Mouse (Mus musculus) kidney, postnatal 14 days (tissue): Measurements from ENCODE around the gene Tmem11.
"Not testable (repeated sequence)": the region's sequence is repeated elsewhere in the genome, so short reads cannot be mapped to it uniquely, and the experiment has no call there.

Experiments
- DNase-seq: peaks from one replicate; pipeline ENCODE4 v3.0.0; 2022; ENCODE audit warnings: mixed read lengths

Gene Tmem11

GRCm38 (mm10) chr11:60878675-60879294 lies at the start of gene Tmem11:
Gene Tmem11, minus strand, starts transcription at chr11:60879272.
- peak; percentile 97 for DNase-seq

GRCm38 (mm10) chr11:60927264-60927663 lies 48.2 kb upstream of the Tmem11 start:
- peak; percentile 95 for DNase-seq

- DNase-seq = no peak
These were observed 45.9 kb upstream of the Tmem11 start for GRCm38 (mm10) chr11:60924981-60925380.

GRCm38 (mm10) chr11:60924498-60924897 lies 45.4 kb upstream of the Tmem11 start:
- no peak for DNase-seq

- DNase-seq = no peak
These were observed 43.9 kb upstream of the Tmem11 start for GRCm38 (mm10) chr11:60922964-60923363.

- no peak for DNase-seq
These were observed 43.1 kb upstream of the Tmem11 start for GRCm38 (mm10) chr11:60922195-60922594.

GRCm38 (mm10) chr11:60920021-60920420 lies 40.9 kb upstream of the Tmem11 start:
- no peak for DNase-seq

- no peak for DNase-seq
These were observed 36.1 kb upstream of the Tmem11 start for GRCm38 (mm10) chr11:60915201-60915600.

GRCm38 (mm10) chr11:60914491-60914890 lies 35.4 kb upstream of the Tmem11 start, which contains the start of gene Natd1:
Gene Natd1, minus strand, starts transcription at chr11:60914750.
- no peak for DNase-seq

GRCm38 (mm10) chr11:60913301-60914196 lies 34.5 kb upstream of the Tmem11 start:
- DNase-seq = peak; percentile 95

- DNase-seq = no peak
These were observed 33.5 kb upstream of the Tmem11 start for GRCm38 (mm10) chr11:60912525-60912973.

- no peak for DNase-seq
These were observed 30.6 kb upstream of the Tmem11 start for GRCm38 (mm10) chr11:60909626-60910025.

GRCm38 (mm10) chr11:60908073-60908472 lies 29.0 kb upstream of the Tmem11 start:
- no peak for DNase-seq

- no peak for DNase-seq
These were observed 27.4 kb upstream of the Tmem11 start for GRCm38 (mm10) chr11:60906449-60906848.

- no peak for DNase-seq
These were observed 26.5 kb upstream of the Tmem11 start for GRCm38 (mm10) chr11:60905407-60906120.

GRCm38 (mm10) chr11:60903661-60904061 lies 24.6 kb upstream of the Tmem11 start:
- DNase-seq = no peak

GRCm38 (mm10) chr11:60902486-60902885 lies 23.4 kb upstream of the Tmem11 start:
- peak; percentile 62 for DNase-seq

- DNase-seq = no peak
These were observed 22.9 kb upstream of the Tmem11 start for GRCm38 (mm10) chr11:60902001-60902400.

- DNase-seq = peak; percentile 59
These were observed 16.8 kb upstream of the Tmem11 start for GRCm38 (mm10) chr11:60895915-60896314.

- no peak for DNase-seq
These were observed 11.7 kb upstream of the Tmem11 start for GRCm38 (mm10) chr11:60890744-60891143.

- DNase-seq = peak; percentile 45
These were observed 11.2 kb upstream of the Tmem11 start for GRCm38 (mm10) chr11:60890286-60890685.

GRCm38 (mm10) chr11:60889861-60890260 lies 10.8 kb upstream of the Tmem11 start:
- DNase-seq = no peak

GRCm38 (mm10) chr11:60886986-60887385 lies 7.9 kb upstream of the Tmem11 start:
- not testable (repeated sequence) for DNase-seq
